Mouse (Mus musculus) heart, adult 2 months (tissue): ENCODE measurements at regions not wholly inside any gene's neighbourhood (a gene's known extent, or its start where the extent isn't known, plus 50 kb on each side); places are given as distances from the start of the nearest gene placed in this dataset.

ENCODE experiments used
- DNase-seq, 2 experiments: peaks; one replicate each; pipeline ENCODE4 v3.0.0; 2021
- H3K27ac ChIP-seq: fragments of 200-600 bp; 2 replicates; pipeline ENCODE4 v1.8.1; 2022
- H3K27me3 ChIP-seq: fragments of 200-500 bp; 2 replicates; pipeline ENCODE4 v1.6.1; 2012; ENCODE audit warnings: mild to moderate bottlenecking, low read length, inconsistent platforms, mixed read lengths; ENCODE audit not compliant: control insufficient read depth, insufficient read depth
- H3K36me3 ChIP-seq: fragments of 200-500 bp; 2 replicates; pipeline ENCODE4 v1.6.1; 2012; ENCODE audit warnings: low read length, inconsistent platforms; ENCODE audit not compliant: control insufficient read depth, insufficient read depth
- H3K4me1 ChIP-seq: fragments of 200-500 bp; 2 replicates; pipeline ENCODE4 v1.6.1; 2011; ENCODE audit warnings: low read length; ENCODE audit not compliant: control insufficient read depth, insufficient read depth
- H3K4me3 ChIP-seq: fragments of 200-600 bp; 2 replicates; pipeline ENCODE4 v1.8.1; 2022
- H3K79me2 ChIP-seq: fragments of 200-500 bp; replicated peaks from 2 replicates; pipeline ENCODE4 v1.6.1; 2012; ENCODE audit warnings: mild to moderate bottlenecking, inconsistent platforms, low read length, moderate library complexity, mixed read lengths; ENCODE audit not compliant: control insufficient read depth, insufficient read depth
- H3K9ac ChIP-seq: fragments of 200-500 bp; 2 replicates; pipeline ENCODE4 v1.6.1; 2012; ENCODE audit warnings: low read depth, mild to moderate bottlenecking, control low read depth, inconsistent platforms, low read length, mixed read lengths
- CTCF ChIP-seq: fragments of 200-600 bp; IDR thresholded peaks from 2 replicates; pipeline ENCODE4 v1.8.1; 2022; ENCODE audit warnings: antibody characterized with exemption, mild to moderate bottlenecking, moderate library complexity
- EP300 ChIP-seq: fragments of 200-500 bp; IDR thresholded peaks from 2 replicates; pipeline ENCODE4 v1.6.1; 2011; ENCODE audit warnings: low read depth, low read length, control low read depth; ENCODE audit not compliant: insufficient read depth
- POLR2A ChIP-seq: fragments of 200-500 bp; IDR thresholded peaks from 2 replicates; pipeline ENCODE4 v1.6.1; 2011; ENCODE audit warnings: mild to moderate bottlenecking, low read depth, low read length, control low read depth; ENCODE audit not compliant: insufficient read depth
- WGBS: fragments of 180-500 bp; shearing (Covaris S2); methylation state at CpG from one replicate; pipeline ENCODE4 v1.1.7; 2018; 5-methylcytosine and 5-hydroxymethylcytosine counted together
- intact Hi-C: fragments of 180-260 bp; cut with DNase I; formaldehyde crosslinking; loops from one replicate; pipeline ENCODE4 v1.15.1; 2025

DNA sequence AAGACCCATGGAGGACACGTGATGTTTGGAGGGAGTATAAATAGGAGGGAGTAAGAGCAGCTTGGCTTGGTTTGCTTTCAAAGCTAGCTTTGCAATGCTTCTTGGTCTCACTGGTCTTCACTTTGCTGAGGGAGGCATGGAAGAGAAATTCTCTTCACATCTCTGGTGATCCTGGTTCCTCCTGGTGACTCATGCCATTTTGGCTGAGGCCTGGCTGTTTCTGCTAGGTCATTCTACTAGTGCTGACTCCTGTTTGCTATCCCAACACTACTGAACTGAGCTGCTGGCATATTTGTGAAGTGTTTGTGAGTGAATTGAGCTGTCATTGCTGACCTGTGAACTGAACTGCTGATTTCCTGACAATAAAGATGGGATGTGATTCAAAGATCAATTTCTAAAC lies 288.3 kb upstream of the Mctp2 start:
- Histone ChIP-seq H3K4me1 (no peaks in the 10 kb centered on the region), H3K9ac (no peak overlapping the region), H3K36me3 (no peaks in the 10 kb centered on the region), H3K79me2 (no peaks in the 10 kb centered on the region), H3K27me3 (no peaks in the 10 kb centered on the region), H3K4me3 (no peak overlapping the region), H3K27ac (no peak overlapping the region)
- intact Hi-C loops, result no loop called here
- TF ChIP-seq CTCF, result no peak
- no peak for TF ChIP-seq POLR2A
- TF ChIP-seq EP300, result no peak
- 81% methylated on average over 1 of the region's 1 CpGs for WGBS
- no peak for DNase-seq

DNA sequence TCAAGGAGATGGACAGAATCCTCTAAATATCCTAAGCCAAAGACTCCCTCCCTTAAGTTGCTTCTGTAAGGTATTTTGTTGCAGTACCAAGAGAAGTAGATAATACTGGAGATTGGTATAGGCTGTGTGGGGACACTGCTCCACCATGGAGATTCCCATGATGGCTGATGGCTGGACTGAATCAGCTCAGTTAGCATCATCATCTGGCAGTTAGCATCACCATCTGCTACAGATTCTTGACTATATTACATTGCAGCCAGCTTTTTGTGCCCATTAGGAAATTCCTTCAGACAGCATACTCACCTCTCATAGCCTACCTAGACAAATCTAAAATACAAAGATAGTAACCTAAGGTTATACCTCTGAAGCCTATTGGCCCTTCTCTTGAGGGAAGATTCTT lies 290.6 kb upstream of the Mctp2 start:
- H3K4me3 ChIP-seq, result no peak overlapping the region
- no peak for DNase-seq
- no peaks in the 10 kb centered on the region for H3K27me3 ChIP-seq
- TF ChIP-seq POLR2A (no peak), CTCF (no peak), EP300 (no peak)
- H3K9ac ChIP-seq, result no peak overlapping the region
- H3K27ac ChIP-seq, result no peak overlapping the region
- no peaks in the 10 kb centered on the region for H3K4me1 ChIP-seq
- intact Hi-C loops, result no loop called here
- no peaks in the 10 kb centered on the region for H3K36me3 ChIP-seq
- H3K79me2 ChIP-seq, result no peaks in the 10 kb centered on the region

DNA sequence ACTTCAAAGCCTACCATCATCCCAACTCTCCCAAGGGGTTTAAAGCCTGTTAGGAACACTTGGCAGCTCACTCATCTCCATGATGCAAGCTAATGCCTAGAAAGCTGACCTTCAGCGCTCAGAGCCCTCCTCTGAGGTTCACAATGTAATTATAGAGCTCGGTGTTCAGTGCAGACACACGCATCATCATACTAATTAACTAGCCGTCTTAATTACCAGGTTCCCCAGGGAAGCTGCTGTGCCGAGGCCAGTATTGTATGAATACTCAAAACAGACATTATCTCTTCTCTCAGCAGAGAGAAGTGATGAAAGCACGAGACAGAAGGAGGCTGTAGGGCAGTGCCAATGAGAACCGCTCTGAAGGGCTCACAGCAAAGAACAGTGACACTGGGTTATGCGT lies 295.5 kb upstream of the Mctp2 start:
- no peak overlapping the region for H3K9ac ChIP-seq
- H3K79me2 ChIP-seq, result no peaks in the 10 kb centered on the region
- no peak overlapping the region for H3K27ac ChIP-seq
- H3K36me3 ChIP-seq, result no peaks in the 10 kb centered on the region
- WGBS, result 76% methylated on average over 8 of the region's 8 CpGs
- intact Hi-C loops, result no loop called here
- DNase-seq, result no peak
- no peak for TF ChIP-seq EP300
- TF ChIP-seq POLR2A, result no peak
- no peak overlapping the region for H3K4me3 ChIP-seq
- H3K27me3 ChIP-seq, result no peaks in the 10 kb centered on the region
- H3K4me1 ChIP-seq, result no peaks in the 10 kb centered on the region

DNA sequence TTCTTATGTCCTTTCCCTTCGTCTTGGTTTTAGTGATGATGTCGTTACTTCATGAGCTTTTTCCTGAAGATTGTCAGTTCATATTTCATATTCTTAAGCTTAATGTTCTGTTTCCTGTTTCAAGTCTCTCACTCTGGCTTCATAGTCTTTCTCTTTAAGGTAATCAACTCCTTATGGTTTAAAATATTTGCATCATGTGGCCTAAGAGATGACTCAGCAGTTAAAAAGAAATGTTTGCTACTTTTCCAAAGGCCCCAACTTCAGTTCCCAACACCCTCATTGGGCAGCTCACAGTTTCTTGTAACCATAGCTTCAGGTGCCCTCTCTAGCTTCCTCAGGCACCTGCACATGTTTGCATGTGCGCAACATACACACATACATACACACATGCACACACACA lies 303.4 kb upstream of the Mctp2 start:
- H3K4me1 ChIP-seq, result no peaks in the 10 kb centered on the region
- H3K36me3 ChIP-seq, result no peaks in the 10 kb centered on the region
- TF ChIP-seq EP300 (no peak), CTCF (no peak), POLR2A (no peak)
- H3K4me3 ChIP-seq, result no peak overlapping the region
- 81% methylated on average over 3 of the region's 3 CpGs for WGBS
- H3K27ac ChIP-seq, result no peak overlapping the region
- intact Hi-C loops, result no loop called here
- no peak overlapping the region for H3K9ac ChIP-seq
- H3K27me3 ChIP-seq, result no peaks in the 10 kb centered on the region
- no peaks in the 10 kb centered on the region for H3K79me2 ChIP-seq
- DNase-seq, result no peak

DNA sequence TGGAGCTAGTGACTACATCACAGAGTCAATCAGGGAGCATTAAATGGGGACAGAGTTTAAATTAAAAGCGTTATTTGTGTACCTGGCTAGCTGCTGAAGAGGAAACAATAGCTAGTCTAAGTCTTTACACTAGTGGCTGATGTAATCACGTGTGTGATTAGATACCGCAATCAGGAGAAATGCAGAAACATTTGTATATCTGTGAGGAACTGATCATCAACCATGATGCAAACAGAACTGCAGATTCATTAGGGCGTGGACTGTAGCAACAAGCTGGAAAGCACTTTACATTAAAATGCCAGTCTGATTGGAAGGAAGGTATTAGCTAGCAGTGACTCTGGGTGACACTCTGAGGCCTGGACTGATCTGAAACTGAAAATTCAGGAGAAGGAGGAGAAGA lies 308.8 kb upstream of the Mctp2 start:
- H3K79me2 ChIP-seq, result no peaks in the 10 kb centered on the region
- TF ChIP-seq POLR2A (no peak), EP300 (no peak), CTCF (no peak)
- H3K27ac ChIP-seq, result no peak overlapping the region
- intact Hi-C loops, result no loop called here
- no peak overlapping the region for H3K9ac ChIP-seq
- no peaks in the 10 kb centered on the region for H3K4me1 ChIP-seq
- WGBS, result 73% methylated on average over 4 of the region's 4 CpGs
- DNase-seq, result no peak
- H3K27me3 ChIP-seq, result no peaks in the 10 kb centered on the region
- H3K4me3 ChIP-seq, result no peak overlapping the region
- no peaks in the 10 kb centered on the region for H3K36me3 ChIP-seq

DNA sequence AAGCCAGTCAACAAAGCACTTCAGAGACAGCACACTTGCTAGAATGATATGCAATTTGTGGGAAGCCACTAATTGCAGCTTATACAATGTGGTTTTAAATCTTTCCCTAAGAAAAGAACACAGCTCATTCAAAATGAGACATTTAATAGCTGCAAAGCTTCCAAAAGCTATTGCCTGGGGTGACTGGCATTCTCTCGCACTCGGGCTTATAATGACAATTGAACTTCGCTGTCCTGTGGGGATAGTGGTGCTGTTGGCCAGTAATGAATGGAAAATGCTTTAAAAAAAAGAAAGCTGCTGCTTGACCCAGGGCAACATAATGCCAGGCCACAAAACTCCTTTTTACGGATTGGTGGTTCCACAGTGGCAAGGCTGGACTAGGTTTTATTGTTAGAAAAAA lies 321.0 kb upstream of the Mctp2 start:
- Histone ChIP-seq H3K27me3 (no peaks in the 10 kb centered on the region), H3K79me2 (no peaks in the 10 kb centered on the region), H3K4me1 (no peaks in the 10 kb centered on the region), H3K27ac (no peak overlapping the region), H3K9ac (no peak overlapping the region), H3K36me3 (no peaks in the 10 kb centered on the region), H3K4me3 (no peak overlapping the region)
- 88% methylated on average over 4 of the region's 4 CpGs for WGBS
- no peak for TF ChIP-seq EP300
- no peak for TF ChIP-seq CTCF
- TF ChIP-seq POLR2A, result no peak
- intact Hi-C loops, result no loop called here
- DNase-seq, result no peak
